Mouse (Mus musculus): ENCODE data around the gene Rpl18. TPM values are rescaled to one million over a fixed set of nuclear protein-coding genes. Genes with fewer than 3 reads are reported as not detected.

The Rpl18 gene
- 100 to 1,000 TPM; 934 to 965 TPM for total RNA-seq (2021)
- long read RNA-seq, experiment 1, transcript Rpl18-201 (6 exons, 679 nt), result major isoform, 45 of 51 reads
- long read RNA-seq, experiment 1, partial matches to known transcripts, result 5 of 51 reads
- long read RNA-seq, experiment 1, other reads (novel, unspliced or antisense), result 0 of 51 reads
- long read RNA-seq, experiment 2, transcript Rpl18-202 (6 exons, 1,027 nt), result minor isoform, 8 of 247 reads
- long read RNA-seq, experiment 2, transcript Rpl18-205 (2 exons, 450 nt), result minor isoform, 11 of 247 reads
- long read RNA-seq, experiment 2, transcript Rpl18-201 (6 exons, 679 nt), result major isoform, 190 of 247 reads
- long read RNA-seq, experiment 2, partial matches to known transcripts, result 30 of 247 reads
- long read RNA-seq, experiment 2, other reads (novel, unspliced or antisense), result 6 of 247 reads

GRCm38 (mm10) chr7:45715090-45715708, at the start of gene Rpl18:
Rpl18 (plus strand) TSS chr7:45715457.
- peak; percentile 90 to 95 for DNase-seq (ENCODE audit: low spot score in 2 of 2)

GRCm38 (mm10) chr7:45666161-45666560, 49.1 kb upstream of the Rpl18 start, which contains the start of gene Fut2:
Fut2 (minus strand) TSS chr7:45666394.
- DNase-seq (ENCODE audit: low spot score in 2 of 2), result no peak

GRCm38 (mm10) chr7:45667761-45668160, 47.5 kb upstream of the Rpl18 start:
- DNase-seq (ENCODE audit: low spot score in 2 of 2), result no peak

GRCm38 (mm10) chr7:45668921-45669320, 46.3 kb upstream of the Rpl18 start:
- no peak for DNase-seq (ENCODE audit: low spot score in 2 of 2)

- DNase-seq (ENCODE audit: low spot score in 2 of 2), result no peak
These were observed 37.5 kb upstream of the Rpl18 start for GRCm38 (mm10) chr7:45677627-45678295.

- no peak for DNase-seq (ENCODE audit: low spot score in 2 of 2)
These were observed 36.7 kb upstream of the Rpl18 start for GRCm38 (mm10) chr7:45678513-45678912.

- DNase-seq (ENCODE audit: low spot score in 2 of 2), result no peak
These were observed 35.2 kb upstream of the Rpl18 start for GRCm38 (mm10) chr7:45679966-45680621.

- DNase-seq (ENCODE audit: low spot score in 2 of 2), result no peak
These were observed 34.1 kb upstream of the Rpl18 start for GRCm38 (mm10) chr7:45681046-45681736.

- peak; percentile 85 to 90 for DNase-seq (ENCODE audit: low spot score in 2 of 2)
These were observed 32.8 kb upstream of the Rpl18 start for GRCm38 (mm10) chr7:45682144-45683126.

GRCm38 (mm10) chr7:45683396-45684050, 31.7 kb upstream of the Rpl18 start, which contains the start of gene Ntn5:
Ntn5 (plus strand) TSS chr7:45684022.
- DNase-seq (ENCODE audit: low spot score in 2 of 2), result no peak

GRCm38 (mm10) chr7:45685811-45686210, 29.4 kb upstream of the Rpl18 start:
- no peak for DNase-seq (ENCODE audit: low spot score in 2 of 2)

GRCm38 (mm10) chr7:45686841-45687240, 28.4 kb upstream of the Rpl18 start:
- no peak for DNase-seq (ENCODE audit: low spot score in 2 of 2)

- DNase-seq (ENCODE audit: low spot score in 2 of 2), result no peak
These were observed 26.2 kb upstream of the Rpl18 start for GRCm38 (mm10) chr7:45689099-45689498.

- no peak for DNase-seq (ENCODE audit: low spot score in 2 of 2)
These were observed 25.5 kb upstream of the Rpl18 start for GRCm38 (mm10) chr7:45689800-45690199.

GRCm38 (mm10) chr7:45692364-45692763, 22.9 kb upstream of the Rpl18 start:
- no peak for DNase-seq (ENCODE audit: low spot score in 2 of 2)

GRCm38 (mm10) chr7:45693921-45694591, 21.2 kb upstream of the Rpl18 start, which contains the start of gene Sec1:
Sec1 (minus strand) TSS chr7:45694402.
- no peak for DNase-seq (ENCODE audit: low spot score in 2 of 2)

- no peak for DNase-seq (ENCODE audit: low spot score in 2 of 2)
These were observed 20.2 kb upstream of the Rpl18 start for GRCm38 (mm10) chr7:45695098-45695497.

GRCm38 (mm10) chr7:45697894-45698293, 17.4 kb upstream of the Rpl18 start:
- no peak for DNase-seq (ENCODE audit: low spot score in 2 of 2)

Measured in adrenal gland, adult 18-20 months (tissue).